Mouse (Mus musculus) myocyte (in vitro differentiated cells): ENCODE results near the gene Olfr872. TPM values are rescaled to one million over a fixed set of nuclear protein-coding genes. Genes with fewer than 3 reads are reported as not detected.
"Not testable (repeated sequence)": the region's sequence is repeated elsewhere in the genome, so short reads cannot be mapped to it uniquely, and the experiment has no call there.

ENCODE experiments used
- H3K27me3 ChIP-seq: one replicate; pipeline ENCODE4 v1.6.1; 2011; ENCODE audit not compliant: control insufficient read depth, insufficient read depth, insufficient read length
- H3K36me3 ChIP-seq: one replicate; pipeline ENCODE4 v1.6.1; 2011; ENCODE audit not compliant: control insufficient read depth, insufficient read depth
- H3K4me2 ChIP-seq: one replicate; pipeline ENCODE4 v1.6.1; 2011; ENCODE audit warnings: low read depth, control low read depth
- H3K4me3 ChIP-seq: one replicate; pipeline ENCODE4 v1.5.1; 2011; ENCODE audit warnings: mild to moderate bottlenecking, control low read depth, moderate library complexity
- H3K79me2 ChIP-seq: one replicate; pipeline ENCODE4 v1.6.1; 2011; ENCODE audit not compliant: control insufficient read depth, insufficient read depth
- H3ac ChIP-seq: one replicate; pipeline ENCODE4 v1.6.1; 2011; ENCODE audit not compliant: control insufficient read depth, insufficient read length
- CEBPB ChIP-seq: IDR thresholded peaks from 2 replicates; pipeline ENCODE4 v1.6.1; 2011; ENCODE audit warnings: mild to moderate bottlenecking, moderate library complexity; ENCODE audit not compliant: poor library complexity, insufficient read depth, severe bottlenecking
- E2F4 ChIP-seq: IDR thresholded peaks from one replicate; pipeline ENCODE4 v1.6.1; 2011; ENCODE audit warnings: mild to moderate bottlenecking, control low read depth, moderate library complexity; ENCODE audit not compliant: insufficient read depth
- MAX ChIP-seq: IDR thresholded peaks from one replicate; pipeline ENCODE4 v1.6.1; 2011; ENCODE audit warnings: low read depth, mild to moderate bottlenecking, control low read depth
- MYOD1 ChIP-seq, 3 experiments: IDR thresholded peaks; one replicate each; pipeline ENCODE4 v1.6.1; 2011; ENCODE audit warnings: control low read depth in 2 of 3, low read depth in 2 of 3, mild to moderate bottlenecking in 2 of 3, moderate library complexity in 1 of 3; ENCODE audit not compliant: insufficient read length in 2 of 3, control insufficient read depth in 1 of 3
- MYOG ChIP-seq, 3 experiments: IDR thresholded peaks; one replicate each; pipeline ENCODE4 v1.6.1; 2011; ENCODE audit warnings: control low read depth in 2 of 3, low read depth in 2 of 3, mild to moderate bottlenecking in 2 of 3; ENCODE audit not compliant: insufficient read length in 2 of 3, control insufficient read depth in 1 of 3, insufficient read depth in 1 of 3
- POLR2A ChIP-seq: IDR thresholded peaks from one replicate; pipeline ENCODE4 v1.6.1; 2011; ENCODE audit warnings: low read depth, mild to moderate bottlenecking, control low read depth, moderate library complexity; ENCODE audit not compliant: insufficient read length
- POLR2AphosphoS2 ChIP-seq: IDR thresholded peaks from one replicate; pipeline ENCODE4 v1.6.1; 2011; ENCODE audit warnings: low read depth, control low read depth; ENCODE audit not compliant: insufficient read length
- REST ChIP-seq: IDR thresholded peaks from one replicate; pipeline ENCODE4 v1.6.1; 2011; ENCODE audit warnings: mild to moderate bottlenecking, control low read depth, moderate library complexity; ENCODE audit not compliant: insufficient read depth, insufficient read length
- SRF ChIP-seq: IDR thresholded peaks from one replicate; pipeline ENCODE4 v1.6.1; 2011; ENCODE audit warnings: low read depth; ENCODE audit not compliant: control insufficient read depth, insufficient read length
- TCF12 ChIP-seq: IDR thresholded peaks from one replicate; pipeline ENCODE4 v1.6.1; 2011; ENCODE audit warnings: mild to moderate bottlenecking, control low read depth; ENCODE audit not compliant: poor library complexity, insufficient read depth, severe bottlenecking
- TCF3 ChIP-seq: IDR thresholded peaks from one replicate; pipeline ENCODE4 v1.6.1; 2011; ENCODE audit warnings: low read depth, control low read depth; ENCODE audit not compliant: insufficient read length
- USF1 ChIP-seq: IDR thresholded peaks from one replicate; pipeline ENCODE4 v1.6.1; 2011; ENCODE audit warnings: low read depth, mild to moderate bottlenecking, control low read depth, moderate library complexity
- polyA plus RNA-seq: library from polyadenylated mRNA; unstranded; fragments of >200 nt; fragmentation: generic; extraction: Trizol; gene quantifications from one replicate; pipeline ENCODE4 v1.2.1, GENCODE M21; 2012; ENCODE audit warnings: missing spikeins

Gene Olfr872
- polyA plus RNA-seq, 1 experiment = not detected

GRCm38 (mm10) chr9:20211907-20212306 lies 25.0 kb upstream of the Olfr872 start, which contains the start of gene Olfr871:
TSS of gene Olfr871 (plus strand) at chr9:20212207.
- H3ac ChIP-seq = no peak within 1 kb of the TSS
- H3K27me3 ChIP-seq = no peaks in the 10 kb centered on the region
- H3K4me2 ChIP-seq = no peak within 1 kb of the TSS
- H3K79me2 ChIP-seq = no peaks in the 10 kb centered on the region
- no peaks in the 10 kb centered on the region for H3K36me3 ChIP-seq
- TF ChIP-seq CEBPB (no peak), SRF (no peak), MYOD1 (IDR thresholded peaks at IDR 0.05; ENCODE audit: control insufficient read depth in 1 of 3, insufficient read length in 2 of 3, low read depth in 2 of 3) (no peak), TCF12 (no peak), MAX (no peak), REST (no peak), MYOG (IDR thresholded peaks at IDR 0.05; ENCODE audit: control insufficient read depth in 1 of 3, insufficient read depth in 1 of 3, insufficient read length in 2 of 3, low read depth in 2 of 3) (no peak), POLR2AphosphoS2 (no peak), USF1 (no peak), E2F4 (no peak), TCF3 (no peak), POLR2A (no peak)
- no peak within 1 kb of the TSS for H3K4me3 ChIP-seq

GRCm38 (mm10) chr9:20237378-20237777 lies 459 bp downstream of the Olfr872 start:
- H3K36me3 ChIP-seq = no peaks in the 10 kb centered on the region
- H3ac ChIP-seq = no peak overlapping the region
- no peak for TF ChIP-seq TCF3
- TF ChIP-seq POLR2A = no peak
- no peak for TF ChIP-seq SRF
- TF ChIP-seq E2F4 = no peak
- TF ChIP-seq CEBPB = no peak
- no peak for TF ChIP-seq POLR2AphosphoS2
- TF ChIP-seq MYOD1 (IDR thresholded peaks at IDR 0.05; ENCODE audit: control insufficient read depth in 1 of 3, insufficient read length in 2 of 3, low read depth in 2 of 3) = no peak
- H3K27me3 ChIP-seq = no peaks in the 10 kb centered on the region
- no peaks in the 10 kb centered on the region for H3K79me2 ChIP-seq
- H3K4me3 ChIP-seq = no peak overlapping the region
- H3K4me2 ChIP-seq = no peak overlapping the region

DNA sequence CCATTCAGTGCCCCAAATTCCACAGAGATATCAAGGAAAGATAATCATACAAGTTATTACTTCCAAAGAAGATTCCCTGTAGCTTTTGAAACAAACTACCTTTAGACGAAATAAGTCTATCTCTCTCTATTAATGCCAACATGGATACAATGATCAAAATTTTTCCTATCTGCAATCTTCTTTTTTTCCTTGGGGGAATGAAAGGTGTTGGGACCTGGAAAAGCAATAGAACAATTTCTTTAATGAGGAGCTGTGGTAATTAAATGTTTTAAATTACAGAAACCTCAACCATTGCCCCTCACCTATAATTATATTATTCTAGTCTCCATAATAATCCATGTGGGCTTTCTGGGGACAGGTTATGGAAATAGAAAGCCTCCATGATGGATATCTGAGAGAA lies 45.1 kb downstream of the Olfr872 start, which contains the start of gene Olfr39:
Olfr39 (plus strand) TSS at position 301 of the 400 bp plus-strand sequence.
- Histone ChIP-seq H3ac (no peak within 1 kb of the TSS), H3K4me2 (no peak within 1 kb of the TSS), H3K36me3 (no peaks in the 10 kb centered on the region), H3K27me3 (no peaks in the 10 kb centered on the region), H3K4me3 (no peak within 1 kb of the TSS), H3K79me2 (no peaks in the 10 kb centered on the region)
- TF ChIP-seq MYOG (IDR thresholded peaks at IDR 0.05; ENCODE audit: control insufficient read depth in 1 of 3, insufficient read depth in 1 of 3, insufficient read length in 2 of 3, low read depth in 2 of 3) (no peak), REST (no peak), POLR2A (no peak), SRF (no peak), MYOD1 (IDR thresholded peaks at IDR 0.05; ENCODE audit: control insufficient read depth in 1 of 3, insufficient read length in 2 of 3, low read depth in 2 of 3) (no peak), TCF3 (no peak), TCF12 (no peak), E2F4 (no peak), MAX (no peak), USF1 (no peak), CEBPB (no peak)

- H3K36me3 ChIP-seq, H3K79me2 ChIP-seq, H3K27me3 ChIP-seq, H3K4me3 ChIP-seq, H3ac ChIP-seq, H3K4me2 ChIP-seq: not testable (repeated sequence)
These were observed 58.6 kb downstream of the Olfr872 start for GRCm38 (mm10) chr9:20295562-20295961.

- no peak within 1 kb of the TSS for H3K4me3 ChIP-seq
- H3K36me3 ChIP-seq = no peaks in the 10 kb centered on the region
- no peak within 1 kb of the TSS for H3K4me2 ChIP-seq
- no peak for TF ChIP-seq MAX
- no peak for TF ChIP-seq REST
- H3K27me3 ChIP-seq = no peaks in the 10 kb centered on the region
- H3ac ChIP-seq = no peak within 1 kb of the TSS
- no peaks in the 10 kb centered on the region for H3K79me2 ChIP-seq
These were observed 61.3 kb downstream of the Olfr872 start, which contains the start of gene Olfr873 for GRCm38 (mm10) chr9:20298232-20298631. TSS of gene Olfr873 (plus strand) at chr9:20298532.

Other genes starting within 250 kb of the Olfr872 start
- not detected for gene Olfr866, start 209.1 kb upstream of the Olfr872 start, polyA plus RNA-seq
- not detected for gene Olfr867, start 179.6 kb upstream of the Olfr872 start, polyA plus RNA-seq
- gene Olfr868, start 138.5 kb upstream of the Olfr872 start, polyA plus RNA-seq = not detected
- gene Olfr869, start 108.1 kb upstream of the Olfr872 start, polyA plus RNA-seq = not detected
- gene Olfr870, start 63.1 kb upstream of the Olfr872 start, polyA plus RNA-seq = not detected
- not detected for gene Olfr871, start 24.9 kb upstream of the Olfr872 start, polyA plus RNA-seq
- not detected for gene Olfr39, start 45.2 kb downstream of the Olfr872 start, polyA plus RNA-seq
- not detected for gene Olfr873, start 61.4 kb downstream of the Olfr872 start, polyA plus RNA-seq
- not detected for gene Olfr18, start 99.0 kb downstream of the Olfr872 start, polyA plus RNA-seq
- 18.4 TPM for gene Zfp560, start 148.1 kb downstream of the Olfr872 start, polyA plus RNA-seq
- 2.0 TPM for gene Zfp26, start 223.0 kb downstream of the Olfr872 start, polyA plus RNA-seq